Mouse (Mus musculus) stomach, postnatal 0 days (tissue): ENCODE measurements around the gene Ska3. TPM values are rescaled to one million over a fixed set of nuclear protein-coding genes. Genes with fewer than 3 reads are reported as not detected.
"Not testable (repeated sequence)": the region's sequence is repeated elsewhere in the genome, so short reads cannot be mapped to it uniquely, and the experiment has no call there.

Experiments used
- ATAC-seq: fragments of 200-750 bp; cut with Nextera tagmentation; 2 replicates; pipeline ENCODE4 v1.8.0; 2017; ENCODE audit not compliant: low FRiP score, low TSS enrichment
- DNase-seq: peaks from one replicate; pipeline ENCODE4 v3.0.0-alpha.2; 2016; ENCODE audit warnings: low spot score
- H3K27ac ChIP-seq: fragments of 300-500 bp; sonication (generic); replicated peaks from 2 replicates; pipeline ENCODE4 v1.5.1; 2014; ENCODE audit warnings: mild to moderate bottlenecking, control low read depth
- H3K27me3 ChIP-seq: fragments of 300-500 bp; sonication (generic); 2 replicates; pipeline ENCODE4 v1.6.1; 2014; ENCODE audit warnings: low read length; ENCODE audit not compliant: control insufficient read depth, insufficient read depth
- H3K36me3 ChIP-seq: fragments of 300-500 bp; sonication (generic); 2 replicates; pipeline ENCODE4 v1.6.1; 2014; ENCODE audit warnings: low read length, mixed read lengths; ENCODE audit not compliant: control insufficient read depth, insufficient read depth
- H3K4me1 ChIP-seq: fragments of 300-500 bp; sonication (generic); replicated peaks from 2 replicates; pipeline ENCODE4 v1.6.1; 2014; ENCODE audit warnings: antibody characterized with exemption; ENCODE audit not compliant: control insufficient read depth, insufficient read depth
- H3K4me2 ChIP-seq: fragments of 300-500 bp; sonication (generic); replicated peaks from 2 replicates; pipeline ENCODE4 v1.6.1; 2014; ENCODE audit warnings: low read depth, mild to moderate bottlenecking, control low read depth, moderate library complexity
- H3K4me3 ChIP-seq: fragments of 300-500 bp; sonication (generic); 2 replicates; pipeline ENCODE4 v1.5.1; 2014; ENCODE audit warnings: low read depth, low read length, control low read depth
- H3K9ac ChIP-seq: fragments of 300-500 bp; sonication (generic); 2 replicates; pipeline ENCODE4 v1.6.1; 2014; ENCODE audit warnings: mild to moderate bottlenecking, low read length, control low read depth, mixed read lengths
- H3K9me3 ChIP-seq: fragments of 300-500 bp; sonication (generic); 2 replicates; pipeline ENCODE4 v1.6.1; 2016; ENCODE audit warnings: low read length; ENCODE audit not compliant: control insufficient read depth
- CTCF ChIP-seq: IDR thresholded peaks from 2 replicates; pipeline ENCODE4 v1.5.1; 2016; ENCODE audit warnings: antibody characterized with exemption, low read depth, mild to moderate bottlenecking, moderate library complexity
- EP300 ChIP-seq: optimal IDR thresholded peaks from 2 replicates; pipeline ENCODE3; 2016; ENCODE audit warnings: antibody characterized with exemption
- WGBS: fragments of 180-500 bp; shearing (Covaris S2); extraction: QIAGEN DNeasy Blood & Tissue Kit; methylation state at CpG from one replicate; pipeline ENCODE4 v1.1.7; 2014; 5-methylcytosine and 5-hydroxymethylcytosine counted together
- polyA plus RNA-seq: library from polyadenylated mRNA; unstranded; fragments of >200 nt; fragmentation: Nextera tagmentation; extraction: Ambion mirVana; gene quantifications from 2 replicates; pipeline ENCODE4 v1.2.1, GENCODE M21; 2015

The Ska3 gene
- polyA plus RNA-seq, 1 experiment from 2014 or later: 7.4 TPM

DNA sequence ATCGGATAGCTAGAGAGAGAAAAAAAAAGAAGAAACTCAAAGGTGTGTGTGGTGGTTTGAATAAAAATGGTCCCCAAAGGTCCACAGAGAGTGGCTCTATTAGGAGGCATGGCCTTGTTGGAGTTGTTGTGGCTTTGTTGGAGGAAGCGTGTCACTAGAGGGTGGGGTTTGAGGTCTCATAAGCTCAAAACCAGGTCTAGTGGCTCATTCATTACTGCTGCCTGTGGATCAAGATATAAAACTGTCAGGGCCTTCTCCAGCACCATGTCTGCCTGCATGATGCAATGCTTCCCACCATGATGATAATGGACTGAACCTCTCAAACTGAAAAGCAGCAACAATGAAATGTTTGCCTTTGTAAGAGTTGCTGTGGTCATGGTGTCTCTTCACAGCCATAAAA, 32.6 kb upstream of the Ska3 start:
- ATAC-seq: no peak

DNA sequence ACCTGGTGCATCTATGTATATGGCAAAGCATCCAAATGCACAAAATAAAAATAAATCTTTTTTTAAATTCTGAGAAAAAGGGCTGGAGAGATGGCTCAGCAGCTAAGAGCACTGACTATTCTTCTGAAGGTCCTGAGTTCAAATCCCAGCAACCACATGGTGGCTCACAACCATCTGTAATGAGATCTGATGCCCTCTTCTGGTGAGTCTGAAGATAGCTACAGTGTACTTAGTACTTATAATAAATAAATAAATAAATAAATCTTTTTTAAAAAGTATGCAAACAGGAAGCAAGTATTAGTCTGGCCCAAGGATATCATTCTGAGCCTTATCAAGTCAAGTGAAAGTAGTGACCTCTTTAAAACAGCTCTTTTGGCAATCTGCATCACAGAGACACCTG, 30.1 kb upstream of the Ska3 start:
- not testable (repeated sequence) for H3K27me3 ChIP-seq, H3K9me3 ChIP-seq, ATAC-seq, H3K4me3 ChIP-seq, H3K27ac ChIP-seq, DNase-seq, H3K36me3 ChIP-seq, H3K4me2 ChIP-seq, H3K9ac ChIP-seq, H3K4me1 ChIP-seq
- peak; percentile 38 for TF ChIP-seq CTCF

More for the DNA sequence above, 32.6 kb upstream of the Ska3 start:
- Histone ChIP-seq H3K9ac (no peak overlapping the region), H3K9me3 (no peaks in the 10 kb centered on the region), H3K4me2 (no peak overlapping the region), H3K4me1 (no peaks in the 10 kb centered on the region), H3K27ac (no peak overlapping the region), H3K4me3 (no peak overlapping the region), H3K27me3 (no peaks in the 10 kb centered on the region), H3K36me3 (no peaks in the 10 kb centered on the region)
- 86% methylated on average over 2 of the region's 2 CpGs for WGBS
- TF ChIP-seq CTCF (no peak), EP300 (no peak)
- no peak for DNase-seq

DNA sequence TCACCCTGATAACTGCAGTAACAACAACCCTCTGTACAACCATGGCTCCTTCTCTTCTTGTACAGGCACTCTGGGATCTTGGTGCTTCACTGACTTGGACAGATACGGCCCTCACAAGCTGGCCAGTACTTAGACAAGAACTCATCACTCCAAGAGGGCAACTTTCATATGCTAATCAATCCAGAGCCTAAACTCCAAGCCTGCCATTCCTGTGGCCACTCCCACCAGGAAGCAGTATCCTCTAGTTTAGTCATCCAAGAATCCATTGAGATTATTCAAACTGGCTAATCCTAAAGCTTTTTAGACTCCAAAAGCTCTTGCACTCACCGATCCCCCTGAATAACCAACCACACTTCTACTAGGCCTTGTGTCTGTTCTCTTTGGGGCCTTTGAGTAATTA, 27.0 kb upstream of the Ska3 start:
- Histone ChIP-seq H3K4me1 (no peaks in the 10 kb centered on the region), H3K27me3 (no peaks in the 10 kb centered on the region), H3K36me3 (no peaks in the 10 kb centered on the region; the same call in 1 of the 2 replicates), H3K27ac (no peak overlapping the region), H3K9ac (no peak overlapping the region), H3K4me2 (no peak overlapping the region), H3K4me3 (no peak overlapping the region), H3K9me3 (no peaks in the 10 kb centered on the region)
- ATAC-seq: no peak
- no peak for DNase-seq
- no peak for TF ChIP-seq CTCF
- no peak for TF ChIP-seq EP300
- WGBS: 80% methylated on average over 2 of the region's 2 CpGs

DNA sequence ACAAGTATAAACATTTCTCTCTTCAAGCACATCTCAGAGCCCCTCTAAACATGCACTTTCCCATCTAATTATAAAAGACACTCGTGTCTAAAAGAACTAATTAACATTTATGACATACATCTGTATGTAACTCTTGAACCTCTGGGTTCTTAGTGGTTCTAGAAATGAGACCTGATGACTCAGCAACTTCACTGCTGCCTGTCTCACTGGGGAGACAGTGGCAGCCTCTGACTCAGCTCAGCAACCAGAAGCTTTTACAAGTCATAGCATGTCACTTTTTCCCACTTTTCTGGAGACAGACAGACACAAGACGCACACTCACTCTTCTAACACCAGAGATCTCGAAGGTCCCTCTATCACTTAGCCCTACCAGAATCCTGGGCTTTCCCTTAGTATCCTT, 24.3 kb upstream of the Ska3 start:
- WGBS: 78% methylated on average over 3 of the region's 3 CpGs
- no peak for DNase-seq
- H3K27me3 ChIP-seq: no peaks in the 10 kb centered on the region
- ATAC-seq: no peak
- no peaks in the 10 kb centered on the region; the same call in 1 of the 2 replicates for H3K36me3 ChIP-seq
- no peak overlapping the region for H3K9ac ChIP-seq
- H3K4me3 ChIP-seq: no peak overlapping the region
- no peaks in the 10 kb centered on the region for H3K9me3 ChIP-seq
- no peak overlapping the region for H3K4me2 ChIP-seq
- no peak overlapping the region for H3K27ac ChIP-seq
- no peaks in the 10 kb centered on the region for H3K4me1 ChIP-seq
- TF ChIP-seq CTCF (no peak), EP300 (no peak)

DNA sequence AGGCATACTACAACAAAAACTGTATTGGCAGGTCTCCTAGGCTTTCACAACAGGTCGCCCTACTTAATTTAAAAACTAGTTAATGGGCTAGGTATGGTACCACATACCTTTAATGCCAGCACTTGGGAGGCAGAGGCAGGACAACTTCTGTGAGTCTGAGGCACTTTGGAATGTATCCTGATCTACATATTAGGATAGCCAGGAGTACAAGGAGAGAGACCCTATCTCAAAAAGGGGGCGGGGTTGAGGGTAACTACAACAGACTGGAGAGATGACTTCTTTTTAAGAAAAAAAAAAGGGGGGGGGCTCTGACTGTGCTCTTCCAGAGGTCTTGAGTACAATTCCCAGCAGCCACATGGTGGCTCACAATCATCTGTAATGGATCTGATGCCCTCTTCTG, 22.7 kb upstream of the Ska3 start:
- peaks cover 4% of the 10 kb centered on the region; the same call in 1 of the 2 replicates for H3K36me3 ChIP-seq
- TF ChIP-seq EP300 (no peak), CTCF (no peak)
- no peak overlapping the region for H3K9ac ChIP-seq
- no peaks in the 10 kb centered on the region for H3K9me3 ChIP-seq
- no peak overlapping the region for H3K27ac ChIP-seq
- 96% methylated on average over 2 of the region's 2 CpGs for WGBS
- ATAC-seq: no peak
- no peak overlapping the region for H3K4me3 ChIP-seq
- no peak for DNase-seq
- H3K4me1 ChIP-seq: no peaks in the 10 kb centered on the region
- H3K27me3 ChIP-seq: no peaks in the 10 kb centered on the region
- no peak overlapping the region for H3K4me2 ChIP-seq

DNA sequence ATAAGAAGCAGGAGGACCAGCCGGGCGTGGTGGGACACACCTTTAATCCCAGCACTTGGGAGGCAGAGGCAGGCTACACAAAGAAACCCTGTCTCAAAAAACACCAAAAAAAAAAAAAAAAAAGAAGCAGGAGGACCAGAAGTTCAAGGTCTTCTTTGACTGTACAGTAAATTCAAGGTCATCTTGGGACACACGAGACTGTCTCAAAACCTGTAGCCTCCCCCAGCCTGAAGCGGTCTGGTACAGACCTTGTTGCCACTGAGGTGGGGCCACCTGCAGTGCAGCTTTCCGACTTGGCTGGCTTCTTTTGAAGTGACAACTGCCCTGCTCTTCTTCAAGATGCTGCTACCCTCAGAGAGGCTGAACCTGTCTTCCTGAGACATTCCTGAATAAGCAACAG, 22.1 kb upstream of the Ska3 start:
- not testable (repeated sequence) for H3K4me3 ChIP-seq, H3K4me1 ChIP-seq, H3K9ac ChIP-seq, DNase-seq, H3K4me2 ChIP-seq, H3K9me3 ChIP-seq, ATAC-seq, H3K27me3 ChIP-seq, H3K27ac ChIP-seq, H3K36me3 ChIP-seq
- 83% methylated on average over 5 of the region's 5 CpGs for WGBS
